Mouse (Mus musculus) right cerebral cortex, postnatal 4 days (tissue): ENCODE measurements at regions not wholly inside any gene's neighbourhood (a gene's known extent, or its start where the extent isn't known, plus 50 kb on each side); places are given as distances from the start of the nearest gene placed in this dataset.
"Not testable (repeated sequence)": the region's sequence is repeated elsewhere in the genome, so short reads cannot be mapped to it uniquely, and the experiment has no call there.

Experiments
- DNase-seq: peaks from one replicate; pipeline ENCODE4 v3.0.0-alpha.2; 2022

- DNase-seq = no peak
Observed at GRCm38 (mm10) chr2:179146274-179146673, 296.0 kb upstream of the Cdh4 start.

GRCm38 (mm10) chr2:179148194-179148593 is 294.0 kb upstream of the Cdh4 start:
- DNase-seq = no peak

GRCm38 (mm10) chr2:179148667-179149066 is 293.6 kb upstream of the Cdh4 start:
- DNase-seq = no peak

- no peak for DNase-seq
Observed at GRCm38 (mm10) chr2:179158881-179159280, 283.4 kb upstream of the Cdh4 start.

GRCm38 (mm10) chr2:179163116-179163515 is 279.1 kb upstream of the Cdh4 start:
- DNase-seq = no peak

- no peak for DNase-seq
Observed at GRCm38 (mm10) chr2:179170157-179170556, 272.1 kb upstream of the Cdh4 start.

- DNase-seq = no peak
Observed at GRCm38 (mm10) chr2:179170608-179171007, 271.6 kb upstream of the Cdh4 start.

GRCm38 (mm10) chr2:179176835-179177530 is 265.2 kb upstream of the Cdh4 start:
- DNase-seq = not testable (repeated sequence)

- no peak for DNase-seq
Observed at GRCm38 (mm10) chr2:179181366-179181765, 260.9 kb upstream of the Cdh4 start.

- peak; percentile 18 for DNase-seq
Observed at GRCm38 (mm10) chr2:179182123-179182522, 260.1 kb upstream of the Cdh4 start.

GRCm38 (mm10) chr2:179192906-179193496 is 249.2 kb upstream of the Cdh4 start:
- DNase-seq = no peak

- peak; percentile 62 for DNase-seq
Observed at GRCm38 (mm10) chr2:179193507-179194160, 248.6 kb upstream of the Cdh4 start.

- DNase-seq = no peak
Observed at GRCm38 (mm10) chr2:179197471-179197870, 244.8 kb upstream of the Cdh4 start.

- DNase-seq = peak; percentile 24
Observed at GRCm38 (mm10) chr2:179200495-179200894, 241.7 kb upstream of the Cdh4 start.

- DNase-seq = peak; percentile 14
Observed at GRCm38 (mm10) chr2:179210164-179210805, 231.9 kb upstream of the Cdh4 start.

- DNase-seq = no peak
Observed at GRCm38 (mm10) chr2:179216773-179217172, 225.5 kb upstream of the Cdh4 start.

- DNase-seq = no peak
Observed at GRCm38 (mm10) chr2:179228096-179228495, 214.1 kb upstream of the Cdh4 start.

GRCm38 (mm10) chr2:179231708-179232354 is 210.4 kb upstream of the Cdh4 start:
- no peak for DNase-seq

GRCm38 (mm10) chr2:179238166-179238565 is 204.1 kb upstream of the Cdh4 start:
- DNase-seq = peak; percentile 10

GRCm38 (mm10) chr2:179260892-179261291 is 181.3 kb upstream of the Cdh4 start:
- no peak for DNase-seq

GRCm38 (mm10) chr2:179263888-179264287 is 178.3 kb upstream of the Cdh4 start:
- no peak for DNase-seq

GRCm38 (mm10) chr2:179265436-179265835 is 176.8 kb upstream of the Cdh4 start:
- DNase-seq = peak; percentile 14
